In genomic region chr1:191977187-191977586, GRCm38 (mm10) we compare ENCODE assay signal across 8 mouse cellular contexts. TPM values are rescaled to one million over a fixed set of nuclear protein-coding genes. Genes with fewer than 3 reads are reported as not detected.
A peak's percentile ranks its signal among the peaks of the same experiment; 100 is the strongest.
DNase-seq lines count a peak whose midpoint lies in the region; ATAC-seq and TF ChIP-seq lines count a peak whose summit lies in the region.

Gene Rd3, plus strand, starts transcription at chr1:191977370.

- no peak within 1 kb of the TSS for H3K9ac ChIP-seq in hindbrain, embryonic 12.5 days
- no peak within 1 kb of the TSS for H3K9ac ChIP-seq in stomach, postnatal 0 days (ENCODE audit: low read length)

- ATAC-seq in hindbrain, embryonic 12.5 days (ENCODE audit: low FRiP score) = 0 out of 2 replicates have a peak, but pooled peaks have one; percentile 28
- ATAC-seq in stomach, postnatal 0 days (ENCODE audit: low FRiP score, low TSS enrichment) = no peak; the same call in 1 of the 2 replicates
- ATAC-seq in CD4-positive, CD25-positive, alpha-beta regulatory T cell, adult 4 months = no peak

- peaks cover 3% of the 10 kb centered on the region; the same call in 1 of the 2 replicates for H3K4me1 ChIP-seq in kidney, adult 2 months (ENCODE audit: control insufficient read depth, insufficient read depth, low read length)
- peaks cover 25% of the 10 kb centered on the region for H3K4me1 ChIP-seq in embryonic facial prominence, embryonic 10.5 days
- H3K4me1 ChIP-seq in hindbrain, embryonic 12.5 days = peaks cover 37% of the 10 kb centered on the region
- no peaks in the 10 kb centered on the region; the same call in 1 of the 2 replicates for H3K4me1 ChIP-seq in stomach, postnatal 0 days (replicated peaks; ENCODE audit: control insufficient read depth, insufficient read depth)
- no peaks in the 10 kb centered on the region for H3K4me1 ChIP-seq in thymus, adult 2 months (replicated peaks; ENCODE audit: control insufficient read depth, insufficient read depth, low read length)

- TF ChIP-seq CTCF in kidney, adult 2 months (conservative IDR thresholded peaks at IDR 0.05; ENCODE audit: insufficient read depth, insufficient read length, low read depth, low read length) = no peak
- no peak for TF ChIP-seq CTCF in stomach, postnatal 0 days (IDR thresholded peaks at IDR 0.05; ENCODE audit: low read depth)
- TF ChIP-seq CTCF in thymus, adult 2 months (IDR thresholded peaks at IDR 0.05; ENCODE audit: borderline replicate concordance, control insufficient read depth, extremely low read depth, insufficient read depth, low read length, poor library complexity) = no peak

- 57% methylated on average over 5 of the region's 5 CpGs for WGBS in kidney, adult 2 months
- 50% methylated on average over 5 of the region's 5 CpGs for WGBS in embryonic facial prominence, embryonic 10.5 days
- WGBS in hindbrain, embryonic 12.5 days = 56% methylated on average over 5 of the region's 5 CpGs
- 38% methylated on average over 5 of the region's 5 CpGs for WGBS in stomach, postnatal 0 days
- 43% methylated on average over 5 of the region's 5 CpGs for WGBS in thymus, adult 2 months

- H3K27ac ChIP-seq in kidney, adult 2 months (ENCODE audit: insufficient read depth, low read depth, low read length) = no peak within 1 kb of the TSS
- no peak within 1 kb of the TSS for H3K27ac ChIP-seq in embryonic facial prominence, embryonic 10.5 days (replicated peaks)
- no peak within 1 kb of the TSS for H3K27ac ChIP-seq in hindbrain, embryonic 12.5 days
- H3K27ac ChIP-seq in stomach, postnatal 0 days (replicated peaks) = no peak within 1 kb of the TSS
- no peak within 1 kb of the TSS for H3K27ac ChIP-seq in thymus, adult 2 months (ENCODE audit: control insufficient read depth, insufficient read depth, low read length)

- H3K36me3 ChIP-seq in kidney, adult 2 months (ENCODE audit: control insufficient read depth, insufficient read depth, low read length) = no peaks in the 10 kb centered on the region
- H3K36me3 ChIP-seq in embryonic facial prominence, embryonic 10.5 days (replicated peaks) = no peaks in the 10 kb centered on the region
- H3K36me3 ChIP-seq in hindbrain, embryonic 12.5 days = no peaks in the 10 kb centered on the region
- no peaks in the 10 kb centered on the region for H3K36me3 ChIP-seq in stomach, postnatal 0 days (ENCODE audit: control insufficient read depth, insufficient read depth, low read length)
- H3K36me3 ChIP-seq in thymus, adult 2 months (ENCODE audit: control insufficient read depth, insufficient read depth, low read length) = no peaks in the 10 kb centered on the region

- H3K4me3 ChIP-seq in kidney, adult 2 months (ENCODE audit: insufficient read depth, low read depth, low read length) = no peak within 1 kb of the TSS
- no peak within 1 kb of the TSS for H3K4me3 ChIP-seq in embryonic facial prominence, embryonic 10.5 days
- H3K4me3 ChIP-seq in hindbrain, embryonic 12.5 days = no peak within 1 kb of the TSS
- no peak within 1 kb of the TSS for H3K4me3 ChIP-seq in stomach, postnatal 0 days (ENCODE audit: low read depth, low read length)
- no peak within 1 kb of the TSS for H3K4me3 ChIP-seq in thymus, adult 2 months (ENCODE audit: control insufficient read depth, insufficient read depth, low read length)

- no peak for TF ChIP-seq EP300 in stomach, postnatal 0 days (optimal IDR thresholded peaks at IDR 0.05)

- H3K4me2 ChIP-seq in hindbrain, embryonic 12.5 days (replicated peaks) = no peak within 1 kb of the TSS
- no peak within 1 kb of the TSS for H3K4me2 ChIP-seq in stomach, postnatal 0 days (replicated peaks; ENCODE audit: low read depth)

- no peak for TF ChIP-seq POLR2A in kidney, adult 2 months (IDR thresholded peaks at IDR 0.05; ENCODE audit: low read depth, low read length)
- TF ChIP-seq POLR2A in thymus, adult 2 months (IDR thresholded peaks at IDR 0.05; ENCODE audit: control insufficient read depth, extremely low read depth, insufficient read depth, low read length, poor library complexity) = no peak

- H3K27me3 ChIP-seq in kidney, adult 2 months (replicated peaks; ENCODE audit: control insufficient read depth, insufficient read depth, low read length) = no peaks in the 10 kb centered on the region
- no peaks in the 10 kb centered on the region for H3K27me3 ChIP-seq in embryonic facial prominence, embryonic 10.5 days (replicated peaks; ENCODE audit: low read depth, poor library complexity, severe bottlenecking)
- no peaks in the 10 kb centered on the region for H3K27me3 ChIP-seq in hindbrain, embryonic 12.5 days
- H3K27me3 ChIP-seq in stomach, postnatal 0 days (ENCODE audit: control insufficient read depth, insufficient read depth, low read length) = no peaks in the 10 kb centered on the region
- no peaks in the 10 kb centered on the region for H3K27me3 ChIP-seq in thymus, adult 2 months (ENCODE audit: control insufficient read depth, insufficient read depth, low read length)

- peak; percentile 29 for DNase-seq in kidney, adult 2 months
- DNase-seq in kidney, adult 9 months = no peak
- peak; percentile 30 for DNase-seq in embryonic facial prominence, embryonic 10.5 days (ENCODE audit: low spot score)
- peak; percentile 35 for DNase-seq in mesoderm, embryonic 11.5 days (ENCODE audit: low read depth, low spot score)
- DNase-seq in stomach, postnatal 0 days (ENCODE audit: low spot score) = peak; percentile 56
- no peak for DNase-seq in thymus, adult 2 months

- H3K9me3 ChIP-seq in embryonic facial prominence, embryonic 10.5 days = no peaks in the 10 kb centered on the region
- H3K9me3 ChIP-seq in hindbrain, embryonic 12.5 days (replicated peaks) = no peaks in the 10 kb centered on the region
- H3K9me3 ChIP-seq in stomach, postnatal 0 days (ENCODE audit: control insufficient read depth, low read length) = no peaks in the 10 kb centered on the region

RNA-seq across cellular contexts. Expression of gene Rd3, which starts in this region (rescaled TPM):
- 0.41 and 0.88 TPM in 2 replicates for polyA plus RNA-seq in kidney, adult 2 months (2012; rRNA removed)
- 0.75 and 1.7 TPM in 2 replicates for polyA plus RNA-seq in embryonic facial prominence, embryonic 10.5 days (2016; fragmentation: Nextera tagmentation; extraction: Ambion mirVana)
- 4.4 and 5.3 TPM in 2 replicates for polyA plus RNA-seq in hindbrain, embryonic 12.5 days (2016; fragmentation: Nextera tagmentation; extraction: Ambion mirVana)
- 0.12 and 0.18 TPM in 2 replicates for polyA plus RNA-seq in stomach, postnatal 0 days (2015; fragmentation: Nextera tagmentation; extraction: Ambion mirVana)
- polyA plus RNA-seq in thymus, adult 2 months (2012; rRNA removed) = 0.71 and 1.5 TPM in 2 replicates
- polyA plus RNA-seq in CD4-positive, CD25-positive, alpha-beta regulatory T cell, adult 4 months (2017; shearing (Covaris generic)) = 1 to 10 TPM in 1 of 2 experiments, under 1 TPM in 1; 0.24 to 1.5 TPM

Comparison
In these comparisons a context has a peak if more than half of its experiments do, and no peak if none do; other contexts are left out.
1. Peak in DNase-seq in kidney, adult 2 months; RNA of the gene not detected or under 1 TPM.
2. Peak in DNase-seq in stomach, postnatal 0 days; RNA of the gene not detected or under 1 TPM.
3. DNase-seq: peak in embryonic facial prominence, embryonic 10.5 days (single experiment) and mesoderm, embryonic 11.5 days (single experiment); none in kidney, adult 9 months (single experiment) and thymus, adult 2 months (single experiment).